Mouse (Mus musculus) frontal cortex, postnatal 14 days (tissue): Measurements from ENCODE around the gene Rai14.
A peak's percentile ranks its signal among the peaks of the same experiment; 100 is the strongest.

Experiments used
- DNase-seq, 2 experiments: peaks; one replicate each; pipeline ENCODE4 v3.0.0; 2022; ENCODE audit warnings: low spot score in 2 of 2

The Rai14 gene

GRCm38 (mm10) chr15:10654696-10655095 is 59.7 kb downstream of the Rai14 start:
- DNase-seq, result no peak

GRCm38 (mm10) chr15:10652931-10653475 is 61.4 kb downstream of the Rai14 start:
- no peak for DNase-seq

DNA sequence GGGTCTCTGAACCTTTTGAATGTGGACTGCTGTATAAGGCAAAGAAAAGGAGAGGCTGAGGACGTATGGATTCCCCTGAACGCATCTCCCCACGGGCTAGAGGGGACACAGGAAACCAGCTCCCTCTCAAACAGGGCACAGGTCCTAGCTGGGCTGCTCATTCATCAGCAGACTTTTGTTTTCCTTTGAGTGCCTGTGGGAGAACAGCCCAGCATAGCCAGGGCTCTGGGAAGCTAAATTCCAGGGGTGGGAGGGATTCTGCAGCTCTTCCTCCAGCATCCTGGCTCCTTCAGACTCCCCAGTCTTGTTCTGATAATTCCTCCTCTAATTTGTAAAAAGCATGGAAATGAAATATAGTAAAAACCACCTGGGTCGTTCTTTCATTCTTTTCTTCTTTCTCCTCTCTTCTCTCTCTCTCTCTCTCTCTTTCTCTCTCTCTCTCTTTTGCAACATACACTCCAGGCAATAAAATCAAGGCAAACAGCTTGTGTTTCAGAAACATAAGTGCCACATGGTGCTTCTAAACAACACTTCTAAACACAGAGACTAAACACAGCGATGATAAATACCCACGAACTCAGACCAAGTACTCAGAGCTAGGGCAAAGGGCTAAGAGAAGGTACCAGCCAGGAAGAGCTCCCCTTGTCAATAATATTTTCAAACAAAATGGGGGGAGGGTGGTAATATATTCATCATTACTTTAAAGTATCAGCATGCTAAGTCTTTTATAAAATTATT is 65.9 kb downstream of the Rai14 start:
- DNase-seq, result no peak

DNA sequence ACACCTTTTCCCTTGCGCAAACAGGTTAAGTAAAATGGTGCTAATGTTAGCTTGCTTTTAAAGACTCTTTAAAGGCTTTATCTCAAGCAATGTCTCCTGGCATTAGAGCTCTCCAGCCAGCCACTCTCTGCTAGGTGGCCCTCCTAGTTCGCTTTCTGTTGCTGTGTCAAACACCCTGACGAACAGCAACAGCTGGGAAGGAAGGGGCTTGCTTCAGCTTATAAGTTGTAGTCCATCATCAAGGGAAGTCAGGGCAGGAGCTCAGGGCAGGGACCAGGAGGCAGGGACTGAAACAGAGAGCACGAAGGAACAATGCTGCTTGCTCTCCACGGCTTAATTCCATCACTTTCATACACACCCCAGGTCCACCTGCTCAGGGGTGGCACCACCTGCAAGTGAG is 68.1 kb downstream of the Rai14 start:
- DNase-seq, result no peak

DNA sequence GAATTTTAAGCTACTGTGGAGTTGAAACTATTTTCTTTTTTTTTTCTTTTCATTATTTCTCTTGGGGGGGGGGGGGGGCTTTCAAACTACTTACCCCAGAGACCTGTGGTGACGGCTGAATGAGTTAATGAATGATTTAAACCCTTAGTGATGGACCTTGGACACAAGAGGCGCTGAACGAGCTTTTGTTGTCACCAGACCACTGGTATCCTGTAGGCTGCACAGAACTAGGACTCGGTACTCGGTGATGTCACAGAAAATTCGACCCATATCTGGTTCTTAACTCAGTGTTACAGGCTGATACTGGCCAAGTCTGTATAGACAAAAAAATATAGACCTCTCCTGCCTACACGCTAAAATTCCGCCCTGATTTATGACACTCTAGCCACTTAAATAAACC is 69.3 kb downstream of the Rai14 start:
- no peak for DNase-seq

GRCm38 (mm10) chr15:10643819-10644218 is 70.6 kb downstream of the Rai14 start:
- DNase-seq, result no peak

DNA sequence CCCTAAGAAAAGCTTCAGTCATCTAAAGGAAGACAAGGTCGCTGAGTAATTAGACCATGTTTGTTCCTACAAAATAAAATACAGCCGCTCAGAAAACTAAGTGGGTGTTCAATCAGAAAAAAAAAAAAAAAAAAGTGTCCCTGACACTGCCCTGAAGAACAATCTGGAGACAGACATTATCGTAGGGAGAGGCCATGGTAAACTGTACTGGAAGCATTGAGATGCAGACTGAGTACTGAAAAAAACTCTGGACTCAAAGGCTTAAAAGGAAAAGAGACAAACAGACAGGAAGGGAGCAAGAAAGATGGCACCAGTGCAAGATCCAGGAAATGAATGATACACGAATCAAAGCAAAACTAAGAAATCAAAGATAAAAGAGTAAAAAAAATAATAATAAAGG is 71.2 kb downstream of the Rai14 start:
- no peak for DNase-seq

- no peak for DNase-seq
Observed at GRCm38 (mm10) chr15:10642419-10642818, 72.0 kb downstream of the Rai14 start.

GRCm38 (mm10) chr15:10640721-10641120 is 73.7 kb downstream of the Rai14 start:
- DNase-seq, result no peak

DNA sequence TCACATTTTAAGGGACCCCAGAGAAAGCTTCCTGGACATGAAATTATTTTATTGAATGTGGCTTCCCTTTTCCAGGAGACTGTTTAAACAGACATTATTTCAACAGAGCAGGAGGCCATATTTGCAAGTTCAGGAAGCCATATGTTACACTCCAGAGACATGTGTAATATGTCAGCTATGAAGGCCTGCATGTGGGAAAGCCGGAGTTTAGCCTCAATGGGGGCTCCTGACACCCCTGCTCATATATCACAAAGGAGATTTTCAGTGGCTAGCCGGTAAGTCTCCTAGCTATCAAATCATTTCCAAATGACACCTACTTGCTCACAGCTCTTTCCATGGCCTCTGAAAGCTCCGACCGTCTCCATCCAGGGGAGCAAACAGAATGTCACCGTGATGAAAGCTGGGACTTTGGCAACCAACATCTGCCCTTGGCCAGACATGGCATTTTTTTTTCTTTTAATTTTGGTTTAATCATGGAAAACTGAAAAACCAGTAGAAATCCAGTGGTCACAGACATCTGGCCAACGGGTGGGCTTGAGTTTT is 77.1 kb downstream of the Rai14 start:
- no peak for DNase-seq

- no peak for DNase-seq
Observed at GRCm38 (mm10) chr15:10636844-10637243, 77.6 kb downstream of the Rai14 start.

- no peak for DNase-seq
Observed at GRCm38 (mm10) chr15:10635121-10635520, 79.3 kb downstream of the Rai14 start.

- DNase-seq, result no peak
Observed at GRCm38 (mm10) chr15:10634176-10634575, 80.2 kb downstream of the Rai14 start.

DNA sequence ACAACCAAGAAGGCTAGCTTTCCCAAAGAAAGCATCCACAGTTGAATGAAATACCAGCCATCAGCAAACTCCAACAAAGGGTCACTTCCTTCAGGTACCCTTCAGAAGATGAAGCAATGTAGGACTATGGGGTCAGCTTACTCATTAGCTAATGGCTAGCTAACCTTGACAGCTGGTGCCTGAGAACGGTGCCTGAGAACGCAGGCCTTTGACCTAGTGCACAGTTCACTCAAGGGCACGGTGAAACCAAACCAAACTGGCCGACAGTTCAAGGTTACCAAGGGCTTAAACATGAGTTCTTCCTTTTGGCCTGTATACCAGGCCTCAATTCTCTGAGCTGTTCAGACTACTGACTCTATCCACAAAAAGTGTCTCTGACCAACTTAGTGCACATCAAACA is 81.0 kb downstream of the Rai14 start:
- DNase-seq, result no peak

DNA sequence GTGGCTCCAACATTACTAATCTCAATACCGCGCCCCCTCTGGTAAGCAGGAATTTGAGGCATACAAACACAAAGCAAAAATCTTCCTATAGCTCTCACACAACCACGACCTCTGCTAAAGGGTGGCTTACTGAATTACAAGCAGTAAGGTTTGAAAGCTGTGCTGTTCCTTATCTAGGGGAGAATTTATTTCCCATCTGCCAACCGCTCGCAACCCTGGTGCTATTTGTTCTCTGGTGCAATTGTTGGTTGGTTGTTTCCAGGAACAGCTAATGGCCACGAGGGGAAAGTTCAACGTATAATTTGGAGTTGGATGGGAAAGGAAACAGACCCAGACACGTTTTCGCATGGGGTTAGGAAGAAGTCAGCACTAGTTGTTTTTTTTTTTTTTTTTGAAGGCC is 81.8 kb downstream of the Rai14 start:
- no peak for DNase-seq

DNA sequence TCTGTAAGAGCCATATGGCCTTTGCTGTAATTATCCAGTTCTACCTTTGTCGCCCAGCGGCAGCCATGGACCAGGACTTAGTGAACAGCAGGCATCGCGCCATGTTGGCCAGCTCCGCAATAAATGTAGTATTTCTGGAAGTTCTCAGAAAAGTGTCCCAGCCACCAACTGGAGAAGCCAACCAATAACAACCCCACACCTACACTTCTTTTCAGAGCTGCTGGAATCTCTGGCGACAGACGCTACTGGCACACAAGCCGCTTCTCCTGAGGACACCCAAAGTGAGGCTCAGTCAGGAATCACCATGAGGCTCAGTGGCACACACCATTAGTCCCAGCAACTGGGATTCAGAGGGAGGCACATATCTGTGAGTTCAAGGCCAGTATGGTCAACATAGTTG is 82.4 kb downstream of the Rai14 start:
- DNase-seq, result no peak

DNA sequence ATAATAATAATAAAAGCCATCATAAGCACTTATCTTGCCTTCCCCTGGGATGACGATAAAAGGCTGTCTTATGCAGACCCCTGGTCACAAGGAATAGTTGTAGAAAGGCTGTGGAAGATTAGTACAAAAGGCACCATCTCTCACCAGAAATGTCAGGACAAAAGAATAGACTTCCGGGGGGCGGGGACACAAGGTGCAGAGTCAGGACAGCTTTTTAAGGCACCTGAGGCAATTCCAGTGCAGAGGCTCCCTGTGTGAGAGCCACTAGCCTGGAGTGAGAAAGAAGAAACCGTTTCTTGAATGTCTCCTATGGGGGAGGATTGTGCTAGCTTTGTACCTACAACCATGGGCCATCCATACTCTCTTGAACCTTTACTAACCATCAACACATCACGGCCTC is 82.9 kb downstream of the Rai14 start:
- no peak for DNase-seq

GRCm38 (mm10) chr15:10628980-10629346 is 85.5 kb downstream of the Rai14 start:
- no peak for DNase-seq

DNA sequence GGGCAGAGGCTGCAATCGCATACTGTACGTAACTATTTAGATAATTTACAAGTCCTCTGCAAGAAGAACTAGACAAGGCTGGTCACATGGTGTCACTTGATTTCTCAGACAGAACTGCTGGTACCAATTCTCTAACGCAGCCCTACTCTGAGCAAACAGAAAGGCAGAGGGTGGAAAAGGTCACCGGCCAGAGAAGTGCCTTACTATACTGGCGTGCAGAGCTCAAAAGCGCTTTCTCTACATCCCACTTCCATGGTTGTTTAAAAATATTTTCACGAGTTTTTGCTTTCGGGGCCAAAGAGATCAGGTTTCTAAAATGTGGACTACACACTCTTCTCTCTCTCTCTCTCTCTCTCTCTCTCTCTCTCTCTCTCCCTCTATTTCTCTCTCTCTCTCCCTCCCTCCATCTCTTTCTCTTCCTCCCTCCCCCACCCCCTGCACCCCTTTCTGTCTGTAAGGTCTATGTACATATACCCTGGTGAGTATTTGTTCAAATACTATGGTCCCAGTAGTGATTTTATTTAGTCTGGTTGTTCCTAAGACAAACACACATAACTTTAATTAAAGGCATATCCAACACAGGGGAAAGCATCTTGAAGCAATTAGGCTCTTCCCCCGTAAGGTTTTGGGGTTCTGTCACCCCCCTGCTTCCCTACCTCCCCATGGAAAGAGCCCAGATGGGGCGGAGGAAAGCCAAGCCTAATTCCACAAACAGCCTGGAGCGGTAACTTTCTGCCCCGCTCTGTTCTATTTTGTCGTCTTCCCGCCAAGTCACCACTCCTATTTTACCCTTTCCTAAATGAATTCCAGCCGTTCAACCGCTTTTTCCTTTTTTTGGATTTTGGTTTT is 86.1 kb downstream of the Rai14 start:
- no peak for DNase-seq

DNA sequence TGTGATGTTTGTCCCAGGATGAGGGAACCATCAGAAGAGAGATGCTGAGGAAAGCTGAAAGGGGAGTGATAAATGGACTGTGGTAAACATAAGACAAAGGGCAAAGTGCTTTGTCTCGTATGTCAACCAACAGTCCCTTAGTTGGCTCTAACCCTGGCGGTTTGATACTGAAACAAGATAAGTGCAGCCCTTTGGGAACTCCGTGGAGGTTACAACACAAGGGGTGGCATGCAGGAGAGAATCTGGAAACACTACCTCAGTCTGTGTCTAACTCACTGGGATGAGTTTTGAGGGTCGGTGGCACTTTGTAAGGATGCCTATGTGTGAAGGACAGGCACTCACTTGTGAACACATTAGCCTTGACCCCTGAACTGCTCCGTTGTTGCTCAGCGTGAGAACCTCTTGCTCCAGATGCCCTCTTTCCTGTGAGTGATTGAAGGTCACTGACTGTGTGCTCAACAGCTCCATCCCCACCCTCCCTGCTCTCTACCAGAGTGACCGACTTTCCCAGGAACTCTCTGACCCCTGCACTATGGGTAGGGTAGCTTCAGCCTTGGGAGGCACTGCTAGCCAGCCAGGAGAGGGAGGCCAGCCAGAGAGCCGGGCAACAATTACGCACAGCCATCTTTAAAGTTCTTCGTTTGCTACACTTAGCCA is 90.7 kb downstream of the Rai14 start:
- no peak for DNase-seq

DNA sequence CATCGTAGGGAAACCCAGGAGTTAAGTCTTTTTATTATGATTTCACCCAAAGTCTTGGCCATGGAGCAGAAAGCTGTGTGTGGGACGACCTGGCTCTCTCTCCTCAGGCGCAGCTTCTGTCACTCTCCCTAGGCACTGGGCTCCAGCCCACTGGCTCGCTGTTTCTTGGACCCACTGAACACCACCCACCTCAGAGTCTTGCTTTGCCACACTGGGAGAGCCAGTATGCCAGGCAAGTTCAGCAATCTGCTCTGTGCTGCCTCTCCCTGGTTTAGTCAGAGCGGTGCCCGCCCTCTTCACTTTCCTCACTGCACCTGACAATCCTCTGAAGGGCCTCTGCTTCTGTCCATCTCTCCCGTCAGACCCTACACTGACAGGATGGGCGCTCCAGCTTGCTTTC is 93.2 kb downstream of the Rai14 start:
- DNase-seq, result peak; percentile 7 to 10

DNA sequence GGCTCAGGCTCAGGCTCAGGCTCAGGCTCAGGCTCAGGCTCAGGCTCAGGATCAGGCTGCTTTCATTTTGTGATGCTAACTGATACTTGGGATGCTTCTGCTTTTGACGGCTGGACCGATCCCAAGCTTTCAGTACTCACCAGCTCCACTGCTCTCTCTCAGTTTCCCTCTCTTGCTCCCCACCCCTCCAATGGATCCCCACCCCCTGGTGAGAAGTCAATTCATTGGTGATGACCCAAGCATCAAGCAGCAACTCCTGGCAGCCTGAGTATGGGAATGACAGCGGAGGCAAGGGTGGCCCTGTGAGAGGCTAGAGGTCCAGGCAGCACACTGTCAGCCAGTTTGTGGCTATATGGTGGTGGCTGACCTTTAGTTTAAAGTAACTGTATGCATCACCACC is 94.7 kb downstream of the Rai14 start:
- DNase-seq, result no peak
